Mouse (Mus musculus) midbrain, embryonic 11.5 days (tissue): ENCODE results near the gene Trabd. TPM values are rescaled to one million over a fixed set of nuclear protein-coding genes. Genes with fewer than 3 reads are reported as not detected.

Experiments used
- ATAC-seq: fragments of 200-750 bp; cut with Nextera tagmentation; 2 replicates; pipeline ENCODE4 v1.8.0; 2017; ENCODE audit warnings: moderate TSS enrichment, moderate library complexity; ENCODE audit not compliant: low FRiP score
- DNase-seq: peaks from one replicate; pipeline ENCODE4 v3.0.0; 2015; ENCODE audit warnings: low spot score; ENCODE audit errors: missing footprints
- H3K27ac ChIP-seq: fragments of 300-500 bp; sonication (generic); 2 replicates; pipeline ENCODE4 v1.5.1; 2014; ENCODE audit warnings: low read depth, low read length
- H3K27me3 ChIP-seq: fragments of 300-500 bp; sonication (generic); 2 replicates; pipeline ENCODE4 v1.6.1; 2014; ENCODE audit warnings: mild to moderate bottlenecking, low read length, moderate library complexity, mixed read lengths; ENCODE audit not compliant: control insufficient read depth, insufficient read depth
- H3K36me3 ChIP-seq: fragments of 300-500 bp; sonication (generic); 2 replicates; pipeline ENCODE4 v1.6.1; 2014; ENCODE audit warnings: mild to moderate bottlenecking, low read length, moderate library complexity, mixed read lengths; ENCODE audit not compliant: control insufficient read depth, insufficient read depth
- H3K4me1 ChIP-seq: fragments of 300-500 bp; sonication (generic); 2 replicates; pipeline ENCODE4 v1.6.1; 2014; ENCODE audit warnings: low read length; ENCODE audit not compliant: control insufficient read depth, insufficient read depth
- H3K4me2 ChIP-seq: fragments of 300-500 bp; sonication (generic); 2 replicates; pipeline ENCODE4 v1.6.1; 2014; ENCODE audit warnings: mild to moderate bottlenecking, moderate library complexity
- H3K4me3 ChIP-seq: fragments of 300-500 bp; sonication (generic); 2 replicates; pipeline ENCODE4 v1.5.1; 2014; ENCODE audit warnings: low read depth, low read length
- H3K9ac ChIP-seq: fragments of 300-500 bp; sonication (generic); 2 replicates; pipeline ENCODE4 v1.6.1; 2014; ENCODE audit warnings: low read length
- H3K9me3 ChIP-seq: fragments of 300-500 bp; sonication (generic); 2 replicates; pipeline ENCODE4 v1.6.1; 2016; ENCODE audit warnings: low read length; ENCODE audit not compliant: control insufficient read depth
- WGBS: fragments of 180-500 bp; shearing (Covaris S2); extraction: QIAGEN DNeasy Blood & Tissue Kit; methylation state at CpG from one replicate; pipeline ENCODE4 v1.1.7; 2014; 5-methylcytosine and 5-hydroxymethylcytosine counted together
- polyA plus RNA-seq: library from polyadenylated mRNA; unstranded; fragments of >200 nt; fragmentation: Nextera tagmentation; extraction: Ambion mirVana; gene quantifications from 2 replicates; pipeline ENCODE4 v1.2.1, GENCODE M21; 2014

Gene Trabd
- polyA plus RNA-seq, 1 experiment from 2014 or later: 43.2 TPM

DNA sequence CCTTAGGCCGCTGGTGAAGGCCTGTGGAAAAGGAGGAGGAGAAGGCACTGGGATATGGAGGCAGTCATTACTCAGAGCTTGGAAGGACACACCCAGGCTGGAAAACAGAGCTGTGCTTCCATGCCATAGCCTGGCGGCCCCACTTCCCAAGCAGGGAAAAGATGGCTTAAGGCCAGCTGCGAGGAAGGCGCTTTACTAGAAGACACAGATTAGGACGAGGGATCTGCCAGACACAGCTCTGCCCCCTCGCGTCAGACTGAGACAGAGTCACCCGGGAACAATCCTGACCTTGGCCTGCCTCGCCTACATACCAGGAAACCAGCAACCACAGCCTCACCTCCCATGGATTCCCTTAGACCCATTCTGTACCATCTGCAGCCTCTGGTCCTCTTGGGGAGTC is 35.2 kb downstream of the Trabd start:
- Histone ChIP-seq H3K36me3 (peaks cover 26% of the 10 kb centered on the region), H3K4me2 (no peak overlapping the region), H3K9ac (no peak overlapping the region), H3K27me3 (no peaks in the 10 kb centered on the region), H3K4me3 (no peak overlapping the region), H3K4me1 (no peaks in the 10 kb centered on the region), H3K9me3 (no peaks in the 10 kb centered on the region), H3K27ac (no peak overlapping the region)
- no peak for ATAC-seq
- peak; percentile 83 for DNase-seq
- 78% methylated on average over 9 of the region's 9 CpGs for WGBS

DNA sequence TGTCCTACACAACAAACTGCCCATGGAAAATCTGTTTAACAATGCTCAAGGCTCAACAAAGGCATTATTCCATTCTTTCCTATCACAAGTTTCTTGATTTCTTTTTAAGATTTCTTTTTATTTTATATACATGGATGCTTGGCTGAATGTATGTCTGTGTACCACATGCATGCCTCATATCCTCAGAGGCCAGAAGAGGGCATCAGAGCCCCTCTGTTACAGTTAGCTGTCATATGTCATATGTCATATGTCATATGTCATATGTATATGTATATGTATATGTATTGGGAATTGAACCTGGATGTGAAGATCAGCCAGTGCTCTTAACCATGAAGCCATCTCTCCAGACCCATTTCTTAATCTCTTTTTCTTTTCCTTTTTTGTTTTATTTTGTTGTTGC is 43.1 kb downstream of the Trabd start:
- H3K27ac ChIP-seq: no peak overlapping the region
- DNase-seq: peak; percentile 17
- H3K27me3 ChIP-seq: no peaks in the 10 kb centered on the region
- H3K9me3 ChIP-seq: no peaks in the 10 kb centered on the region
- no peak for ATAC-seq
- H3K4me3 ChIP-seq: no peak overlapping the region
- no peak overlapping the region for H3K4me2 ChIP-seq
- H3K36me3 ChIP-seq: peaks cover 18% of the 10 kb centered on the region
- H3K9ac ChIP-seq: no peak overlapping the region
- H3K4me1 ChIP-seq: peaks cover 18% of the 10 kb centered on the region

DNA sequence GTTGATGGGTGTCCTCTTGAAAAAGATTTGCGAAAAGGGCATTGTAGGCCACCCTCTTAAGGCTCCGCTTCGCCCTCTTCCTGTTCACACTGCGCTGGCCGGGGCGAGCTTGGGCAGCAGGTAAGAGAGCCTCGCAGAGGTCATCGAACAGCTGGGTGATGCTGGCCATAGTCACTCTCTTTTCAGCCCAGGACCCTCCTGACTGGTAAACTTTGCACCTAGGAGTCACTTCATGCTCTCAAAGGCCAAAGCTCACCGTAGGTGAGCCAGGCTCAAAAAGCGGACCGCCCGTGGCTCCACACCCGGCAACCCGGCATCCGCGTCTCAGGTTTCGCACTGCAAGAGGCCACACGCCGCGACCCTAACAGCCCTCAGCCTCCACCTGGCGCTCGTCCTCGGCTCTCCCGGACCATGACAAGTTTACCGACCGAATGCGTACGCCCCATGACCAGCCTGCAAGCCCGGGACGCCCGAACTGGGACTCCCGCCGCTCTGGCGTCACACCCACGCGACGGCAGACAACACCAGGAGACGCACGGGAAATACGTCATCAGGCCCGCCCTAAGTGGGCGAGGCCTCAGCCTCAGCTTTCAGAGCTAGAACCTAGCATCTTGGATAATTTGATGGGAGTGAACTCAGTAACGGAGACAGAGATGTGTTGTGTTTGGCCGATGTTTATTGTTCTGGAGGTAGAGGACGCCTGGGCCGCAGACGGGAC is 47.9 kb downstream of the Trabd start, which contains the start of gene Tubgcp6:
TSS of gene Tubgcp6 (minus strand) at position 464 of the 718 bp plus-strand sequence.
- DNase-seq (peak; percentile 100), ATAC-seq (peak; percentile 83)
- Histone ChIP-seq H3K4me1 (peaks cover 27% of the 10 kb centered on the region), H3K9ac (peak within 1 kb of the TSS; percentile 88), H3K36me3 (no peaks in the 10 kb centered on the region; the same call in 1 of the 2 replicates), H3K27me3 (no peaks in the 10 kb centered on the region), H3K27ac (peak within 1 kb of the TSS; percentile 47), H3K9me3 (no peaks in the 10 kb centered on the region), H3K4me3 (peak within 1 kb of the TSS; percentile 88), H3K4me2 (peak within 1 kb of the TSS; percentile 96)
- under 1% methylated on average over 47 of the region's 47 CpGs for WGBS

DNA sequence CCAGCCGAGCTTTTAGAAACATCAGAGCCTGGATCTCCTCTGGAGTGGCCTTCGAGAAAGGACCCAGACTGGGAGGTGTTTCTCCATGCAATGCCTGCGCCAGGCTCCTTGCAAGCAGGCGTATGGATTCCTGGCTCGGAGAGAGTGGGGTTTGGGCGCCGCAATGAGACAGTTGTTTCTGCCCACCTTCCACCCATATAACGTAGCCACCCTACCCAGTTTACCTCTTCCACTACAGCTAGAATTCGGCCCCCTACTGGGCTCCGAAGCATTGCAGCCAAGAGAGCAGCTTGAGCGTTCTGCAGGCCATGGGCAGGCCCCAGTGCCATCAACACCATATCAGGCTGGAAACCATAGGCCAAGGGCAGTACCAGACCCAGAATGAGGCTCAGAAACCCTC is 48.7 kb downstream of the Trabd start:
- peak overlapping the region; percentile 88 for H3K4me3 ChIP-seq
- DNase-seq: peak; percentile 88

DNA sequence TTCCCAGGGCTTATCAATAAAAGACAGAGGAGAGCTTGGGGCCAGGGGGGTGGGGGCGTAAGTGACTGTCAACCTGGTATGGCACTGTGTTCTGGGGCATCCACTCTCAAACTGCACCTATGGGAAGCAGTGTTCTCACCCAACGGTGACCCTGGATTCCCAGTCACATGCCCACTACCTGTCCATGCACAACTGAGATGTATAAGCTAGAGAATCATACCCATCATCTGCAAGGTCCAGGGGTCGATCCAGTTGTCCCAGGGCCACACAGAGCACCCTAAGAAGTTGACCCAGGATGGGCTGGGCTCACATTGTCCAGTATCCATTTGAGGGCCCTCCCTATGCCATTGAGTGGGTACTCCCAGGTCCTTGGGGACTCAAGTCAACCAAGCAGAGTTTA is 49.4 kb downstream of the Trabd start:
- Histone ChIP-seq H3K4me3 (no peak overlapping the region), H3K9me3 (no peaks in the 10 kb centered on the region)

More for the DNA sequence above, 48.7 kb downstream of the Trabd start:
- Histone ChIP-seq H3K9ac (peak overlapping the region; percentile 88), H3K4me1 (peaks cover 32% of the 10 kb centered on the region), H3K9me3 (no peaks in the 10 kb centered on the region), H3K36me3 (no peaks in the 10 kb centered on the region), H3K4me2 (peak overlapping the region; percentile 96), H3K27ac (peak overlapping the region; percentile 47), H3K27me3 (no peaks in the 10 kb centered on the region)
- WGBS: 29% methylated on average over 11 of the region's 11 CpGs
- ATAC-seq: peak; percentile 15; the same call in 1 of the 2 replicates

DNA sequence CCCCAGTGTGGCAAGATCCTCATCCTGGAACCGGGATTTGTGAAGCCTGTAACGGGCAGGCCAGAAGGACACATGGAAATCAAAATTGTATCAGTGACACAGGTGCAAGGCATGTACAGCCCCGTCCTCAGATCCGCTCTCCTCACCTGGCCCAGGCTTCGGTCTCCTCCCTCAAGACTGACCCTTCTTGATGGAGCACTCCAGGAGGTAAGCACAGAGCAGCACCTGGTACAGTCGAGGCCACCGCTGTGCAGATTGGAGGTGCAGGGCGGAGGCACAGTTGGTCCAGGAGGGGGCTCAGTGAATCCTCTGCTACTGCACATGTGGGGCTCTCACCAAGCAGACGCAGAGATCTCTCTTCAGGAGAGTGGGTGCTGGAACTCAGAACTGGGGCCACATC is 50.4 kb downstream of the Trabd start:
- Histone ChIP-seq H3K4me3 (no peak overlapping the region), H3K36me3 (no peaks in the 10 kb centered on the region), H3K27ac (no peak overlapping the region), H3K9me3 (no peaks in the 10 kb centered on the region), H3K4me1 (peaks cover 36% of the 10 kb centered on the region), H3K27me3 (no peaks in the 10 kb centered on the region), H3K9ac (no peak overlapping the region), H3K4me2 (no peak overlapping the region)
- 92% methylated on average over 9 of the region's 9 CpGs for WGBS
- no peak for ATAC-seq
- DNase-seq: peak; percentile 64

More for the DNA sequence above, 49.4 kb downstream of the Trabd start:
- H3K36me3 ChIP-seq: no peaks in the 10 kb centered on the region
- peak; percentile 62 for DNase-seq
- whole genome bisulfite sequencing: 83% methylated on average over 3 of the region's 3 CpGs
- no peak overlapping the region for H3K4me2 ChIP-seq
- H3K27me3 ChIP-seq: no peaks in the 10 kb centered on the region
- no peak overlapping the region for H3K27ac ChIP-seq
- ATAC-seq: no peak
- no peak overlapping the region for H3K9ac ChIP-seq
- peaks cover 36% of the 10 kb centered on the region for H3K4me1 ChIP-seq

DNA sequence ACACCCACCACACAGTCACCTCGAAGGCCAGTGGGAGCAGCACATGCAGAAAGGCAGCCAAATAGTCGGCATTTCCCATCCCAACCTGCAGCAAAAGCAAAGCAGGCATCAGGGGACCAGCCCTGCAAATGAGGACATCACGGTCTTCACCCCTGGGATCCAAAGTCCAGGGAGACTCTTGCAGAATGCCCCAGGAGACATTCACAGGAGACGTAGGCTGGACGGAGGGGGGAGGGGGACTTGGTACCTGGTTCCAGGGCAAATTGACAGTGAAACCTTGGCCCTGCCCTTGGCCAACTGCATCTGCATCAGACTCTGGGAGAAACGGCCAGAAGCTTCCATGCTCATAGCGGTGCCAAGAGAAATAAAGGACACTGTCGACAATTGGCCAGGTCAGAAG is 51.7 kb downstream of the Trabd start:
- H3K4me3 ChIP-seq: no peak overlapping the region
- H3K4me2 ChIP-seq: no peak overlapping the region
- peaks cover 26% of the 10 kb centered on the region for H3K4me1 ChIP-seq
- no peaks in the 10 kb centered on the region for H3K9me3 ChIP-seq
- ATAC-seq: no peak
- DNase-seq: no peak
- H3K36me3 ChIP-seq: peaks cover 3% of the 10 kb centered on the region; the same call in 1 of the 2 replicates
- WGBS: 90% methylated on average over 8 of the region's 8 CpGs
- no peaks in the 10 kb centered on the region for H3K27me3 ChIP-seq
- no peak overlapping the region for H3K9ac ChIP-seq
- no peak overlapping the region for H3K27ac ChIP-seq

DNA sequence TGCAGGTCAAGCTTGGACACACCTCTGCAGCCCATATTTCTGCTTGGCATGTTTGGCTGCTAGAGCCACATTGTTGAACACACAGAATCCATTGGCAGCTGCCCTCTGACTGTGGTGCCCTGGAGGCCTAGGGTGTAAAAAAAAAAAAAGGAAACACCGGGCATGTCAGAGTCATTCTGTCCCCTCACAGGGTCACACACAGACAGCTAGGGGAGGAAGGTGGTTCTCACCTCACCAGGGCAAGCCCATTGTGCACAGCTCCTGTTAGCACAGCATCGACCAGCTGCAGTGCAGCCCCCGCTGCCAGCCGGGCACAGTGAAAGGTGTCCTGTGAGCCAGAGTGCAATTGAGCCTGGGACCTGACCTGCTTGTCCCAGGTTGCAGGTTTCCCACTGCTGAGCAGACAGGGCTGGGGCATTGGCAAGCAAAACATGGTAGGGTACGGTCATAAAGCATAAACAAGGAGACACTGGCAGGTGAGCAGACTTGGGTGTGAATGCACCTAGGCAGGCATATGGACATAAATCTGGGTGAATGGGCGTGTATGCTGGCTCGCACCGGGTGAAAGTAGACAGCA is 52.5 kb downstream of the Trabd start:
- no peaks in the 10 kb centered on the region for H3K9me3 ChIP-seq
- WGBS: 88% methylated on average over 8 of the region's 8 CpGs
- ATAC-seq: no peak
- H3K36me3 ChIP-seq: peaks cover 3% of the 10 kb centered on the region; the same call in 1 of the 2 replicates
- DNase-seq: no peak
- peak overlapping the region; percentile 68 for H3K9ac ChIP-seq
- H3K27ac ChIP-seq: no peak overlapping the region
- peak overlapping the region; percentile 74 for H3K4me2 ChIP-seq
- peak overlapping the region; percentile 55; the same call in 1 of the 2 replicates for H3K4me3 ChIP-seq
- no peaks in the 10 kb centered on the region for H3K27me3 ChIP-seq
- peaks cover 18% of the 10 kb centered on the region for H3K4me1 ChIP-seq
